Mouse (Mus musculus) left cerebral cortex, postnatal 4 days (tissue): Measurements from ENCODE around the gene St6galnac4. TPM values are rescaled to one million over a fixed set of nuclear protein-coding genes. Genes with fewer than 3 reads are reported as not detected.

Source experiments
- DNase-seq: peaks from one replicate; pipeline ENCODE4 v3.0.0-alpha.2; 2022
- intact Hi-C: fragments of 180-260 bp; cut with DNase I; formaldehyde crosslinking; loops from one replicate; pipeline ENCODE4 v1.15.1; 2025
- total RNA-seq, 2 experiments: library from RNA; stranded (reverse); gene quantifications; 2 replicates each; pipeline ENCODE4 v1.2.3; 2021

St6galnac4 gene
- 10 to 100 TPM; 35.7 to 38.4 TPM for total RNA-seq

- DNase-seq = peak; percentile 96
- intact Hi-C loops = no loop called here
Measured at GRCm38 (mm10) chr2:32586871-32587351, at the start of gene St6galnac4. TSS of gene St6galnac4 (plus strand) at chr2:32587095.

- intact Hi-C loops = no loop called here
- no peak for DNase-seq
Measured at GRCm38 (mm10) chr2:32537360-32537905, 49.5 kb upstream of the St6galnac4 start.

GRCm38 (mm10) chr2:32537941-32538340 is 49.0 kb upstream of the St6galnac4 start:
- no peak for DNase-seq
- intact Hi-C loops = no loop called here

GRCm38 (mm10) chr2:32538461-32538860 is 48.4 kb upstream of the St6galnac4 start:
- intact Hi-C loops = no loop called here

GRCm38 (mm10) chr2:32539452-32539981 is 47.4 kb upstream of the St6galnac4 start:
- intact Hi-C loops = no loop called here
- DNase-seq = no peak

More at GRCm38 (mm10) chr2:32538461-32538860, 48.4 kb upstream of the St6galnac4 start:
- DNase-seq = no peak

- intact Hi-C loops = no loop called here
- DNase-seq = no peak
Measured at GRCm38 (mm10) chr2:32541333-32541908, 45.5 kb upstream of the St6galnac4 start.

GRCm38 (mm10) chr2:32541986-32542573 is 44.8 kb upstream of the St6galnac4 start:
- DNase-seq = no peak
- intact Hi-C loops = no loop called here

GRCm38 (mm10) chr2:32543031-32543449 is 43.9 kb upstream of the St6galnac4 start:
- intact Hi-C loops = no loop called here
- peak; percentile 81 for DNase-seq

- DNase-seq = no peak
Measured at GRCm38 (mm10) chr2:32546951-32547350, 39.9 kb upstream of the St6galnac4 start.

GRCm38 (mm10) chr2:32547380-32547779 is 39.5 kb upstream of the St6galnac4 start:
- no peak for DNase-seq
- intact Hi-C loops = no loop called here

More at GRCm38 (mm10) chr2:32546951-32547350, 39.9 kb upstream of the St6galnac4 start:
- intact Hi-C loops = no loop called here

GRCm38 (mm10) chr2:32547964-32548739 is 38.7 kb upstream of the St6galnac4 start:
- DNase-seq = no peak
- intact Hi-C loops = no loop called here

- DNase-seq = no peak
- intact Hi-C loops = no loop called here
Measured at GRCm38 (mm10) chr2:32549171-32549570, 37.7 kb upstream of the St6galnac4 start.

- intact Hi-C loops = no loop called here
- no peak for DNase-seq
Measured at GRCm38 (mm10) chr2:32549764-32550163, 37.1 kb upstream of the St6galnac4 start.

GRCm38 (mm10) chr2:32551236-32551635 is 35.7 kb upstream of the St6galnac4 start:
- intact Hi-C loops = no loop called here
- DNase-seq = no peak

GRCm38 (mm10) chr2:32553592-32554148 is 33.2 kb upstream of the St6galnac4 start:
- DNase-seq = no peak
- intact Hi-C loops = no loop called here

- intact Hi-C loops = no loop called here
- no peak for DNase-seq
Measured at GRCm38 (mm10) chr2:32555484-32555883, 31.4 kb upstream of the St6galnac4 start.

- intact Hi-C loops = no loop called here
- DNase-seq = no peak
Measured at GRCm38 (mm10) chr2:32556019-32556418, 30.9 kb upstream of the St6galnac4 start.

- DNase-seq = no peak
- intact Hi-C loops = no loop called here
Measured at GRCm38 (mm10) chr2:32559570-32559969, 27.3 kb upstream of the St6galnac4 start.

GRCm38 (mm10) chr2:32566536-32567063 is 20.3 kb upstream of the St6galnac4 start:
- DNase-seq = peak; percentile 60
- intact Hi-C loops = loop anchor here (5.0 kb wide), 2 partner anchors 79 to 164 kb away; no protein-coding TSS in a partner anchor

- peak; percentile 66 for DNase-seq
- intact Hi-C loops = loop anchor here (5.0 kb wide), 2 partner anchors 81 to 166 kb away; no protein-coding TSS in a partner anchor
Measured at GRCm38 (mm10) chr2:32568149-32568548, 18.7 kb upstream of the St6galnac4 start.
